Mouse (Mus musculus) small intestine, adult 2 months (tissue): ENCODE results near the gene Map1s.
"Not testable (repeated sequence)": the region's sequence is repeated elsewhere in the genome, so short reads cannot be mapped to it uniquely, and the experiment has no call there.

ENCODE experiments used
- CTCF ChIP-seq: fragments of 200-500 bp; IDR thresholded peaks from 2 replicates; pipeline ENCODE4 v1.5.1; 2012; ENCODE audit warnings: low read depth, mild to moderate bottlenecking, control low read depth, inconsistent platforms, low read length, moderate library complexity, mixed read lengths; ENCODE audit not compliant: insufficient replicate concordance, insufficient read length; ENCODE audit errors: extremely low read depth
- POLR2A ChIP-seq: fragments of 200-500 bp; IDR thresholded peaks from 2 replicates; pipeline ENCODE4 v1.6.1; 2012; ENCODE audit warnings: low read depth, mild to moderate bottlenecking, control low read depth, inconsistent platforms, low read length, moderate library complexity

DNA sequence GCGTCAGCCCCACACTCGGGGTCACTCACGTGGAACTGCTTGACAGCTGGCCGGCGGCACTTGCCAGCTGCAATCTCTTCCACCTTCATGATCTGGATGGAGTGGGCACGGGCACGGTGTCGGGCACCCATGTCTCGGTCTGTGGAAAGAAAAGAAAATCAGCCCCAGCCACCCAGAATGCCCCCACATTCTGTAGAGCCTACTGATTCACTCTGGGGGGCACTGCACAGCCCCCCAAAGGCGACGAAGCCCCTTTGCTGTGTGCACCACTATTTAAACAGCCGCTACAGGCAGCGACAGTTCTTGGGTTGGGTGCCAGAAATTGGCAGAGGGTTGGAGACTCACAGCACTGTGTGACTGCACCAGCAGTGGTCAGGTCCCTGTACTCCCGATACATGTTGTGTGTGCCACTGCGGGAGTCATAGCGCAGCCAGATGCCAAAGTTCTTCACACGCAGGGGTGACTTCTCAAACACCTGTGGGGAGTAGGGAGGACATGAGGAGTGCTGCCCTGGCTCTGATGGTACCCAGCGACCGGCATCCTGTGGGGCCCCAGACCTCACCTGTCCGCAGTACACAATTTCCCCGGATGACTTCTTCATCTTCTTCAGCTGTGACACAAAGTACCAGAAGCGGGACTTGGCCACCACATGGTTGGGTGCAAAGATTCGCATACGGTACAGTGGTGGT, 10.0 kb upstream of the Map1s start:
- TF ChIP-seq CTCF, POLR2A: not testable (repeated sequence)
